Mouse (Mus musculus) liver, embryonic 11.5 days (tissue): ENCODE results near the gene G6pc3. TPM values are rescaled to one million over a fixed set of nuclear protein-coding genes. Genes with fewer than 3 reads are reported as not detected.

Source experiments
- ATAC-seq: fragments of 200-750 bp; cut with Nextera tagmentation; replicated peaks from 2 replicates; pipeline ENCODE4 v1.8.0; 2017; ENCODE audit warnings: moderate number of reproducible peaks, mild to moderate bottlenecking, moderate TSS enrichment, moderate library complexity; ENCODE audit not compliant: low FRiP score
- DNase-seq: peaks from one replicate; pipeline ENCODE4 v3.0.0-alpha.2; 2017; ENCODE audit warnings: low spot score
- H3K27ac ChIP-seq: fragments of 300-500 bp; sonication (generic); 2 replicates; pipeline ENCODE4 v1.5.1; 2014; ENCODE audit warnings: mild to moderate bottlenecking, low read depth, low read length, control low read depth
- H3K27me3 ChIP-seq: fragments of 300-500 bp; sonication (generic); replicated peaks from 2 replicates; pipeline ENCODE4 v1.6.1; 2014; ENCODE audit warnings: low read length, mixed read lengths; ENCODE audit not compliant: control insufficient read depth, insufficient read depth
- H3K36me3 ChIP-seq: fragments of 300-500 bp; sonication (generic); 2 replicates; pipeline ENCODE4 v1.6.1; 2014; ENCODE audit warnings: mild to moderate bottlenecking, low read length, moderate library complexity, mixed read lengths; ENCODE audit not compliant: control insufficient read depth, insufficient read depth
- H3K4me1 ChIP-seq: fragments of 300-500 bp; sonication (generic); replicated peaks from 2 replicates; pipeline ENCODE4 v1.6.1; 2014; ENCODE audit warnings: low read length, mixed read lengths; ENCODE audit not compliant: control insufficient read depth, insufficient read depth
- H3K4me2 ChIP-seq: fragments of 300-500 bp; sonication (generic); 2 replicates; pipeline ENCODE4 v1.6.1; 2014; ENCODE audit warnings: mild to moderate bottlenecking, control low read depth, moderate library complexity
- H3K4me3 ChIP-seq: fragments of 300-500 bp; sonication (generic); 2 replicates; pipeline ENCODE4 v1.5.1; 2014; ENCODE audit warnings: low read depth, low read length, control low read depth
- H3K9ac ChIP-seq: fragments of 300-500 bp; sonication (generic); 2 replicates; pipeline ENCODE4 v1.6.1; 2014; ENCODE audit warnings: low read depth, low read length, control low read depth
- H3K9me3 ChIP-seq: fragments of 300-500 bp; sonication (generic); 2 replicates; pipeline ENCODE4 v1.6.1; 2016; ENCODE audit warnings: low read length, inconsistent platforms, mixed read lengths; ENCODE audit not compliant: control insufficient read depth
- WGBS: fragments of 180-500 bp; shearing (Covaris S2); extraction: QIAGEN DNeasy Blood & Tissue Kit; methylation state at CpG from one replicate; pipeline ENCODE4 v1.1.7; 2014; 5-methylcytosine and 5-hydroxymethylcytosine counted together
- polyA plus RNA-seq: library from polyadenylated mRNA; unstranded; fragments of >200 nt; fragmentation: Nextera tagmentation; extraction: Ambion mirVana; gene quantifications from 2 replicates; pipeline ENCODE4 v1.2.1, GENCODE M21; 2014

The G6pc3 gene
- polyA plus RNA-seq, result 38.8 and 39.5 TPM in 2 replicates

DNA sequence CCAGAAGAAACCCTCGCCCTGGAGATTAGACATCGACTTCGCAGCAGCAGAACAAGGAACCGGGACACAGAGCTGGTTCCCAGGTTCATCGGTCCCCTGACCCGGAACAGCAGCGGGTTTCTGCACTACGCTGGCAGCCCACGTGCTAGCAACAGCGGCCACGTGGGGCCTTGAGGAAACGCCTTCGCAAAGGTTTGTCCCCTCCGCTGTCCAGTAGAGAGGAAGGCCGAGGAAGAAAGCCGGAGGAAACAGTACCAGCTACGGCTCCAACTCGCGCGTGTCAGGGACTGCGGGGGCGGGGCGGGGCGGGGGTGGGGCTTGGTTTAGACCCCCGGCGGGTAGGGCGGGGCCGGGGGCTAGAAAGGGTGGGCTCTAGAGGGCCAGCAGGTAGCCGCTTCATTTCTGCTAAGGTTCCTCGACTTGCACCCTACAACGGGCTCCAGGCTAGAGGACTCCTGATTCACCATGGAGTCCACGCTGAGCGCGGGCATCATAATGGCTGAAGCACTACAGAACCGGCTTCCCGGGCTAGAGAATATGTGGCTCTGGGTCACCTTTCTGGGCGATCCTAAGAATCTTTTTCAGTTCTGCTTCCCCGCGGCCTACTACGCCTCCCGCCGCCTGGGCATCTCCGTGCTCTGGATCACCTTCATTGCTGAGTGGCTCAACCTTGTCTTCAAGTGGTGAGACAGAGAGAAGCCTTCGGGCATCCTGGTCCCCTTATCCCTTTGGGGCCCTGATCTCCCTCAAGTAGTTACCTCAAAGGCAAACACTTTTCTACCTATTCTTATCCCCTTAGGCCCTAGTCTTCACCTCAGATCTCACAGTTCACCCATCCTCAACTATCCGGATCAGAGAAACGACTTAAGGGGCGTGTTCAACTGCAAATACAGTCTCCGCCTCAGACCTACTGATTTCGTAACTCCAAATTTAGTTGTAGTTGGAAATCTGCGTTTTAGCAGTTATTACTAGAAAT, at the start of gene G6pc3:
Gene G6pc3 (plus strand): TSS at position 160 of the 976 bp plus-strand sequence.
- H3K9ac ChIP-seq, result peak within 1 kb of the TSS; percentile 69
- ATAC-seq (peak; percentile 78), DNase-seq (peak; percentile 79)
- 1% methylated on average over 50 of the region's 50 CpGs for WGBS
- no peaks in the 10 kb centered on the region for H3K27me3 ChIP-seq
- H3K4me3 ChIP-seq, result peak within 1 kb of the TSS; percentile 68
- peaks cover 24% of the 10 kb centered on the region for H3K4me1 ChIP-seq
- peak within 1 kb of the TSS; percentile 68 for H3K27ac ChIP-seq
- H3K4me2 ChIP-seq, result peak within 1 kb of the TSS; percentile 84
- no peaks in the 10 kb centered on the region for H3K9me3 ChIP-seq
- peaks cover 4% of the 10 kb centered on the region; the same call in 1 of the 2 replicates for H3K36me3 ChIP-seq

DNA sequence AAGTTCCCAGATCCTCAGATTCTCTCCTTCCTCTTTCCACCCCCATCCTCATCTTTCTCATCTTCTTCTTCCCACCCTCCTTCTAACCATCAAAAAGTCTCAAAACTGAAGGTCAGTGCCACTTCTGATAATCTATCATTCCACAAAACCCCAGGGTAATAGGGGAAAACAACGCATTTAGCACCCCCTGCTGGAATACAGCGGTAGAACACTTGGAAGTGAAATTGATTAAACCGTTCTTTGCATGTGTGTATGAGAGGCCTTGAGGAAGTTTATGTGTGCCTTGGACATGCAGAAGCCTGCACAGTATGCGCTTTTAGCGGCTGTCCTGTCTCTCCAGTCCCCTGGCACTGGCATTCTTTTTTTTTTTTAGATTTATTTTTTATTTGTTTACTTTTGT, 48.9 kb upstream of the G6pc3 start:
- Histone ChIP-seq H3K9ac (no peak overlapping the region), H3K9me3 (no peaks in the 10 kb centered on the region), H3K4me3 (no peak overlapping the region), H3K27ac (no peak overlapping the region), H3K4me1 (peaks cover under 1% of the 10 kb centered on the region), H3K36me3 (no peaks in the 10 kb centered on the region), H3K4me2 (no peak overlapping the region), H3K27me3 (peaks cover 36% of the 10 kb centered on the region)
- WGBS, result 4% methylated on average over 5 of the region's 5 CpGs
- no peak for DNase-seq
- ATAC-seq, result no peak

DNA sequence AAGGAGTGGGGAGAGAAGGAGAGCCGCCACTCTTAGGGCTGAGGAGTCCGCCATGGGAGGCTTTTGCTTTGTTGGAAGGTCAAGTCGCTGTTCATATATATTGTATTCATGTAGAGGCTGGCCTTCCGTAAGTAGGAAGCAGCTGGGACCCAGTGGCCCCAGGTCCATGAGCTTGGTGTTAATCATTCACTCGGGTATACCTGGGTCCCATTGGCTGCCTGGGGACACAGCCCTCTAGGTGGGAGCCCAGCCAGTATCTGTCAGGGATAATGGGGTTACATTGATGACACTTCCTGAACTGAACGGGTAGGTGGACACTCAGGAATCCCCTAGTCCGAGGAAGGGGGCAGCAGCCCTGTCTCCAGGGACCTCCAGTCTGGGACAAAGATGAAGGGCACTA, 47.1 kb upstream of the G6pc3 start:
- H3K9ac ChIP-seq, result no peak overlapping the region
- peak overlapping the region; percentile 43 for H3K27ac ChIP-seq
- peaks cover 49% of the 10 kb centered on the region for H3K27me3 ChIP-seq
- 0 out of 2 replicates have a peak, but pooled peaks have one; percentile 22 for ATAC-seq
- peaks cover 15% of the 10 kb centered on the region for H3K4me1 ChIP-seq
- H3K36me3 ChIP-seq, result no peaks in the 10 kb centered on the region
- no peaks in the 10 kb centered on the region for H3K9me3 ChIP-seq
- 59% methylated on average over 7 of the region's 7 CpGs for WGBS
- no peak for DNase-seq
- peak overlapping the region; percentile 17 for H3K4me2 ChIP-seq
- H3K4me3 ChIP-seq, result no peak overlapping the region

DNA sequence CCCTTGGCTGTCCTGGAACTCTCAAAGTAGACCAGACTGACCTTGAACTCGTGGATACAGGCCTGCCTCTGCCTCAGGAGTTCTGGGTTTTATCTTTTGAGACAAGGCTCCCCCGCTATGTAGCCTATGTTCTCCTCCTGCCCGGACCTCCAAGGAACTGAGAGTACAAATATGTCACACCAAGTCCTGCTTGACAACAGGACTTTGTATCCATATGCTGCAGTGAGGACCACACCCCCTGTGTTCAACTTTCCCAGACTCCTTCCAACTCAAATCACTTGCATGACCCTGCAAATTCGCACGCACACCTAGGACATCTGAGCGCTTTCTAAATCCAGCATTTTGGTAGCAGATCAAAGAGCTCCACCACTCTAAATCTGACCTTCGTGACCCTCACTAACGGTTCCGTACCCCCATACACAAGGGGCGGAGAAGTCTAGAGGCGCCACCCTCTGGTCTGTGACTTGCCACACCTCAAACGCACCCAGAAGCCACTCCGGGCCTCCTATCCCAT, 44.4 kb upstream of the G6pc3 start:
- no peaks in the 10 kb centered on the region for H3K36me3 ChIP-seq
- peaks cover 62% of the 10 kb centered on the region for H3K27me3 ChIP-seq
- WGBS, result 24% methylated on average over 13 of the region's 13 CpGs
- DNase-seq (no peak), ATAC-seq (no peak)
- H3K4me3 ChIP-seq, result peak overlapping the region; percentile 55
- H3K4me1 ChIP-seq, result peaks cover 17% of the 10 kb centered on the region
- H3K27ac ChIP-seq, result no peak overlapping the region
- H3K4me2 ChIP-seq, result peak overlapping the region; percentile 80
- no peaks in the 10 kb centered on the region for H3K9me3 ChIP-seq
- peak overlapping the region; percentile 27; the same call in 1 of the 2 replicates for H3K9ac ChIP-seq

DNA sequence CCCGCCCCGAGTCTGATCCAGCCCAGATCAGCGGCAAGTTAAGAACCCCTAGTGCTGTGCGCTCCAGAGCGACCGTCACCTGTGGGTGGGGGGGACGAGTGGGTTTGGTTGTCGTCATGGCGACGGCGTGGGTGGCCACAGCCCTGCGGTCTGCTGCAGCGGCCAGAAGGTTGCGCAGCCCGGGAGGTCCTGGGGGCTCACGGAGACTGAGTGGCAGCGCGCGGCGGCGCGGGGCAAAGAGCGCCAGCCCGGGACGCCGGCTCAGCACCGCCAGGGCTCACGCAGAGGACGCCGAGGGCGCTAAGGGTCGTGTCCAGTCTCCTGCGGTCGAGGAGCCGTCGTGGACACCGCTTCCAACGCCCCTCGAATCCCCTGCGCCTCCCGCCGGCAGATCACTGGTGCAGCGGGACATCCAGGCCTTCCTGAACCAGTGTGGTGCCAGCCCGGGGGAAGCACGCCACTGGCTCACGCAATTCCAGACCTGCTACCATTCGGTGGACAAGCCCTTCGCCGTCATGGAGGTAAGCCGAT, 43.9 kb upstream of the G6pc3 start, which contains the start of gene Nags:
Gene Nags (plus strand): TSS at position 43 of the 531 bp plus-strand sequence.
- Histone ChIP-seq H3K9me3 (no peaks in the 10 kb centered on the region), H3K4me3 (peak within 1 kb of the TSS; percentile 55), H3K4me2 (peak within 1 kb of the TSS; percentile 80), H3K27me3 (peaks cover 62% of the 10 kb centered on the region), H3K27ac (peak within 1 kb of the TSS; percentile 53; the same call in 1 of the 2 replicates), H3K9ac (peak within 1 kb of the TSS; percentile 27), H3K36me3 (no peaks in the 10 kb centered on the region), H3K4me1 (peaks cover 17% of the 10 kb centered on the region)
- ATAC-seq (peak; percentile 62; the same call in 1 of the 2 replicates), DNase-seq (peak; percentile 64)
- 3% methylated on average over 50 of the region's 50 CpGs for WGBS

DNA sequence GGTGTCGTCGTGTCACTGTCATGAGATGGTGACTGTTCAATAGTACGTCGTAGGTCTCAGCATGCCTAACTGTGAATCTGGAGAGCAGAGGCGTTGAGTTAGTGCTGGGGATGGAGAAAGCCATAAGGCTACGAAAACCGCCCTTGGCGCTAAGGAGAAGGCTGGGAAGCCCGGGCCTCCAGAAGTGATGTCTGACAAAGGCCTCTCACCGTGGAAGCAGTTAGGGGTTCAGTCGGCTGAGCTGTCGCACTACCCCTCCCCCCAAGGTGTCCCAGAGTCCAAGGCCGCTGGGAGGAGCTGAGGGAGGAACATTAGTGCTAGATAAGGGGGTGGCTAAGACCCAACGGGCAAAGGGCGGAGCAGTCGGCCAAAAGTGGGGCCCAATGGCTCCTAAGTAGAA, 43.4 kb upstream of the G6pc3 start:
- H3K9ac ChIP-seq, result peak overlapping the region; percentile 27
- peak overlapping the region; percentile 80 for H3K4me2 ChIP-seq
- H3K27me3 ChIP-seq, result peaks cover 62% of the 10 kb centered on the region
- no peaks in the 10 kb centered on the region for H3K36me3 ChIP-seq
- no peaks in the 10 kb centered on the region for H3K9me3 ChIP-seq
- DNase-seq (peak; percentile 65), ATAC-seq (peak; percentile 54)
- WGBS, result 4% methylated on average over 16 of the region's 16 CpGs
- peaks cover 17% of the 10 kb centered on the region for H3K4me1 ChIP-seq
- H3K27ac ChIP-seq, result peak overlapping the region; percentile 53; the same call in 1 of the 2 replicates
- peak overlapping the region; percentile 55 for H3K4me3 ChIP-seq

DNA sequence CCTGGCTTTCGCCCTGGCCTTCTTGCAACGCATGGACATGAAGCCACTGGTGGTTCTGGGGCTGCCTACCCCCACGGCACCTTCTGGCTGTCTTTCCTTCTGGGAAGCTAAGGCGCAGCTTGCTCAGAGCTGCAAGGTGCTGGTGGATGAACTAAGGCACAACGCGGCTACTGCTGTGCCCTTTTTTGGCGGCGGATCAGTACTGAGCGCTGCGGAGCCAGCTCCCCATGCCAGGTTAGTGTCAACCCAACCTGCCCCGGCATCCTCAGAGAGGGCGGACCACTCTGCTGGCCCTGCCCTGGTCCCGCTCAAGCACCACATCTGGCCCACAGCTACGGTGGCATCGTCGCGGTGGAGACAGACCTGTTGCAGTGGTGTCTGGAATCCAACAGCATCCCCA, 42.9 kb upstream of the G6pc3 start:
- Histone ChIP-seq H3K27ac (no peak overlapping the region), H3K9ac (peak overlapping the region; percentile 27), H3K9me3 (no peaks in the 10 kb centered on the region), H3K4me2 (peak overlapping the region; percentile 80), H3K4me1 (peaks cover 17% of the 10 kb centered on the region), H3K36me3 (no peaks in the 10 kb centered on the region), H3K27me3 (peaks cover 62% of the 10 kb centered on the region), H3K4me3 (peak overlapping the region; percentile 55)
- DNase-seq (no peak), ATAC-seq (0 out of 2 replicates have a peak, but pooled peaks have one; percentile 3)
- WGBS, result 12% methylated on average over 17 of the region's 17 CpGs

DNA sequence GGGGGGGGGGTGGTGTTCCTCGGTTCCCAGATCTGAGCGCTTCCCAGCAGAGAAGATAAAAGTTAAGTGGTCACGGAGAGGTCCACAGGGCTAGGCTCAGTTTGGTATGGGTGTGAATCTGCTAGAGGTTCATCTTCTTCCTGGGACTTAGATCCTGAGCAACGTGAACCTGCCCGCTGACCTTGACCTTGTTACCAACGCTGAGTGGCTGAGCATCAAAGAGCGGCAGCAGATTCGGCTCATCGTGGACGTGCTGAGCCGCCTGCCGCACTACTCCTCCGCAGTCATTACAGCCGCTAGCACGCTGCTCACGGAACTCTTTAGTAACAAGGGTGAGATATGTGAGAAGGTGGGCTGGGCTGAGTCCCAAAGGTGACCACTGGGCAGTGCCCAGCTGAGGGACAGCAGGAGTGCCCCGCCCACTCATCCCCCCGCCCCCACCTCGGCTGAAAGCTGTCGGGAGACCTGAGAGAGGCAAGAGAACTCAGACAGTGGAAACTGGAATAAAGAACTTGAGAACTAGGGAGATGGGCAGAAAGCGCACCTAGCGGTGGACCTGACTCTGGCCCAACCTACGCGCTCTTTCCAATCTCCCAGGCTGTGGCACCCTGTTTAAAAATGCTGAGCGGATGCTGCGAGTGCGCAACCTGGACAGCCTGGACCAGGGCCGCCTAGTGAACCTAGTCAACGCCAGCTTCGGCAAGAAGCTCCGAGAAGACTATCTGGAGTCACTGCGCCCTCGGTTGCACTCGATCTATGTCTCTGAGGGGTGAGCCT, 42.0 kb upstream of the G6pc3 start:
- no peak overlapping the region for H3K27ac ChIP-seq
- peak overlapping the region; percentile 55 for H3K4me3 ChIP-seq
- no peak for ATAC-seq
- no peaks in the 10 kb centered on the region for H3K9me3 ChIP-seq
- H3K4me2 ChIP-seq, result peak overlapping the region; percentile 80
- no peaks in the 10 kb centered on the region; the same call in 1 of the 2 replicates for H3K36me3 ChIP-seq
- no peak for DNase-seq
- peaks cover 60% of the 10 kb centered on the region for H3K27me3 ChIP-seq
- peaks cover 17% of the 10 kb centered on the region for H3K4me1 ChIP-seq
- WGBS, result 13% methylated on average over 34 of the region's 34 CpGs
- no peak overlapping the region for H3K9ac ChIP-seq
